Mouse (Mus musculus) frontal cortex, adult (tissue): Measurements from ENCODE around the gene Gtf2h3.

Source experiments
- ATAC-seq: cut with Nextera tagmentation; 2 replicates; pipeline ENCODE4 v1.9.2; 2017; ENCODE audit warnings: mild to moderate bottlenecking, moderate library complexity, mixed read lengths; ENCODE audit not compliant: low TSS enrichment

Gene Gtf2h3

DNA sequence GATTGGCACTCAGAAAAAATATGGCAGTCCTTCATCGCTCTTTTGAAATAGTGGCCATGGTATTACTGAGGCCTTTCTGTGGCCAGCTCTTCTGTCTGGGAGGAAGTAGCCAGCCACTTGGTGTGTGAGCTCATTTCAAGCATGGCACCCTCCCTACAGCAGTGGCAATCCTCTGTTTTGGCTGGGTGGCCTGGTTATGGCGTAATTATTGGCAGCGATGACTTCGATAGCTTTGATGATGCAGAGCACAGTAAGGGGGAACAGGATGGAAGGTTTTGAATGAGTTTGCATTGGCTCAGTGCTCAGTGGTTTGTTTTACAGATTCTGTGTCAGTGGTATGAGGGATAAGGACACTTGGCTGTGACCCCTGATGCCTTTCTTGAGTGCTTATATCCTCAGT, 57.8 kb downstream of the Gtf2h3 start:
- ATAC-seq = no peak

DNA sequence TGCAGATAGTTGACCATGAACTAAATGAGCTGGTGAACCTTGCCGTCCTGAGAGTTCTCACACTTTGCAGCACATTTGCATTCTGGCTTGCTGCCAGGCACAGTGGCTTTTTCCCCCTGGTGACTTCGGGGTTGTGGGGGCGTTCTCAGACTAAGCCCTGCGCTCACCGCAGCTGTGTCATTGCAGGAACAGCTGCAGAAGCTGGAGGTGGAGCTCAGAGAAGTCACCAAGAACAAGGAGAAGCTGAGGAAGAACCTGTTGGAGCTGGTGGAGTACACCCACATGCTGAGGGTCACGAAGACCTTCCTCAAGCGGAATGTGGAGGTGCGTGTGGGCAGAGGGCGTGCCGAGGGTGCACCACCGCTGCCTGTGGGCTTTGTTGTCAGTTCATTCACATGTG, 58.4 kb downstream of the Gtf2h3 start:
- ATAC-seq = no peak

DNA sequence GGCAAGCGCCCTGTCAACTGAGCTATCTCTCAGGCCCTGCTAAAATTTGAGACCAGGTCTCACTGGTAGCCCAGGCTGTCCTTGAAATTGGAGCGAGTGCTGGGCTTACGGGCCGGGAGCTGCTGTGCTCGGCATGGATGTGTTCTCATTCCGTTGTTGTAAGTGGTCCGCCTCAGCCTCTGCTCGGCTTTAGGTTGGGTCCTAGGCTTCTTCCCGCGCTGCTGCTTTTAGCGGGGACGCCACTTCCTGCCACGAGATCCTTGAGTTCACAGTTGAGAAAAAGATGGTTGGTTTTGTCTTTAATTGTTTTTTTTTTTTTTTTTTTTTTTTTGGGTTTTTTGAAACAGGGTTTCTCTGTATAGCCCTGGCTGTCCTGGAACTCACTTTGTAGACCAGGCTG, 58.9 kb downstream of the Gtf2h3 start:
- ATAC-seq = no peak
